Mouse (Mus musculus) embryo, embryonic 11.5 days (tissue): Measurements from ENCODE around the gene Tlx3.

Experiments
- DNase-seq: peaks from one replicate; pipeline ENCODE4 v3.0.0-alpha.2; 2012; ENCODE audit warnings: low read depth, low spot score

Gene Tlx3

GRCm38 (mm10) chr11:33151128-33151779, 52.1 kb downstream of the Tlx3 start:
- DNase-seq: no peak
